Mouse (Mus musculus) megakaryocyte-erythroid progenitor cell, adult 5-6 weeks (primary cell): ENCODE results near the gene Fn1. TPM values are rescaled to one million over a fixed set of nuclear protein-coding genes. Genes with fewer than 3 reads are reported as not detected.

ENCODE experiments used
- ATAC-seq: replicated peaks from 2 replicates; pipeline ENCODE4 v1.8.0; 2016; ENCODE audit warnings: mild to moderate bottlenecking, inconsistent platforms; ENCODE audit not compliant: severe bottlenecking, poor library complexity, low FRiP score, low TSS enrichment
- total RNA-seq, 2 experiments: library from RNA; stranded (forward) in 1 of 2; stranded (reverse) in 1 of 2; fragments of 200-1000, 215-1000 nt in 1 of 2; fragments of >200 nt in 1 of 2; fragmentation: Nextera tagmentation in 1 of 2; gene quantifications; 2 replicates each; pipeline ENCODE4 v1.2.3; 2014 to 2017

Fn1 gene
- total RNA-seq, 2 experiments from 2014 or later = 0.68 to 1.3 TPM

- no peak for ATAC-seq
Measured at GRCm38 (mm10) chr1:71614545-71615246, 38.3 kb downstream of the Fn1 start.

GRCm38 (mm10) chr1:71612256-71612655 is 40.7 kb downstream of the Fn1 start:
- no peak for ATAC-seq

GRCm38 (mm10) chr1:71609916-71610315 is 43.1 kb downstream of the Fn1 start:
- ATAC-seq = no peak

GRCm38 (mm10) chr1:71609057-71609775 is 43.8 kb downstream of the Fn1 start:
- no peak for ATAC-seq

GRCm38 (mm10) chr1:71606600-71607325 is 46.2 kb downstream of the Fn1 start:
- ATAC-seq = no peak

- ATAC-seq = no peak
Measured at GRCm38 (mm10) chr1:71605751-71606150, 47.2 kb downstream of the Fn1 start.

GRCm38 (mm10) chr1:71595365-71595764 is 57.6 kb downstream of the Fn1 start:
- ATAC-seq = no peak

- no peak for ATAC-seq
Measured at GRCm38 (mm10) chr1:71594268-71594667, 58.7 kb downstream of the Fn1 start.

GRCm38 (mm10) chr1:71593184-71593583 is 59.8 kb downstream of the Fn1 start:
- no peak for ATAC-seq

- ATAC-seq = no peak
Measured at GRCm38 (mm10) chr1:71590038-71590437, 63.0 kb downstream of the Fn1 start.

- no peak for ATAC-seq
Measured at GRCm38 (mm10) chr1:71586658-71587057, 66.3 kb downstream of the Fn1 start.

GRCm38 (mm10) chr1:71583900-71584299 is 69.1 kb downstream of the Fn1 start:
- ATAC-seq = no peak

GRCm38 (mm10) chr1:71583302-71583701 is 69.7 kb downstream of the Fn1 start:
- ATAC-seq = no peak

GRCm38 (mm10) chr1:71580408-71580807 is 72.6 kb downstream of the Fn1 start:
- ATAC-seq = no peak

- ATAC-seq = no peak
Measured at GRCm38 (mm10) chr1:71579526-71579925, 73.5 kb downstream of the Fn1 start.

- ATAC-seq = no peak
Measured at GRCm38 (mm10) chr1:71576837-71577236, 76.2 kb downstream of the Fn1 start.

GRCm38 (mm10) chr1:71575987-71576386 is 77.0 kb downstream of the Fn1 start:
- no peak for ATAC-seq

GRCm38 (mm10) chr1:71570116-71570515 is 82.9 kb downstream of the Fn1 start:
- no peak for ATAC-seq

GRCm38 (mm10) chr1:71567884-71568605 is 85.0 kb downstream of the Fn1 start:
- ATAC-seq = no peak

GRCm38 (mm10) chr1:71564291-71564690 is 88.7 kb downstream of the Fn1 start:
- no peak for ATAC-seq
